In the genomic region with DNA sequence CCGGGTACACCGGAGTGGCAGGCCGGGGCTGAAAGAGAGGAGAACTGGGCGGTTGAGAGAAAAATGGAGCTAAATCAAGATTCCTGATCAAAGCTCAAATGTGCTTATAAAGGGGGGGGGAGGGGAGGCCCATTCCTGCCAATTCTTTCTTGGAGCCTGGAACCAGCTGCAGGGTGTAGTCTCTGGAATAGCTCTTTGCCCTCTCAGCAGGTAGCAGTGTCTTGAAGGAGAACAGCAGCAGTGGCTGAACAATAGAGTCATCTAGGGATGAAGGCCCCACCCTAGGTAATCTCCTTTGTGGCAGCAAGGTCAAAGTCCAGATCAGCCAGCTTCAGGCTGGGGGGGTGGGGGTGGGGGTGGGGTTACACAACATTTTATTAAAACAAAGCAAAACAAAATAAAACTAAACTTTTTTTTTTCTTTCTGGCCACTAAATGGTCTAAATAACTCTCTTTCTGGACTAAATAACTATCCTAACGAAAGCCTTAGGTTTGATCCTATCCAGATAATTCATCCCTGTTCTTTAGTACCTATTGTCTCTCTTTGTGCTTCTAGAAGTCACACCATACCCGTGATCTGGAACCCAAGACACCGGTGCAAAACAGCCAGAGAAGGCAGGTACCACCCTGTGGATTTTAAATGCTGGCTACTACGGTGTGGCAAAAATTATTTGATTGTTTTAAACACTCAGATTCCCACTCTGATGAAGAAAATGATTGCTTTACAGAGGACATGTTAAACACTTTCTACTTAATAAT, we compare ENCODE assay signal across 22 mouse cellular contexts.
"Had no signal": no experiment of that assay in that cellular context is flagged by ENCODE, and none has a peak within 500 bp of the region (broad histone marks: within the 10 kb centered on the region; RNA-seq: fewer than 3 reads in every experiment).

No protein-coding gene starts in this region.

- H3K4me2 ChIP-seq: kidney, embryonic 15.5 days; limb, embryonic 13.5 days; liver, embryonic 12.5 days; liver, embryonic 15.5 days; lung, embryonic 15.5 days; midbrain, embryonic 12.5 days; midbrain, embryonic 15.5 days; neural tube, embryonic 13.5 days; stomach, embryonic 15.5 days had no signal

- H3K4me1 ChIP-seq: kidney, embryonic 15.5 days; limb, embryonic 10.5 days; limb, embryonic 13.5 days; liver, embryonic 12.5 days; liver, embryonic 15.5 days; lung, embryonic 15.5 days; midbrain, embryonic 12.5 days; midbrain, embryonic 15.5 days; neural tube, embryonic 13.5 days; stomach, embryonic 15.5 days had no signal

- H3K27ac ChIP-seq: kidney, embryonic 15.5 days; limb, embryonic 10.5 days; limb, embryonic 13.5 days; liver, embryonic 12.5 days; liver, embryonic 15.5 days; lung, embryonic 15.5 days; midbrain, embryonic 12.5 days; midbrain, embryonic 15.5 days; neural tube, embryonic 13.5 days; stomach, embryonic 15.5 days had no signal

- H3K9me3 ChIP-seq: kidney, embryonic 15.5 days; limb, embryonic 10.5 days; limb, embryonic 13.5 days; liver, embryonic 12.5 days; liver, embryonic 15.5 days; lung, embryonic 15.5 days; midbrain, embryonic 12.5 days; midbrain, embryonic 15.5 days; neural tube, embryonic 13.5 days; stomach, embryonic 15.5 days had no signal

- DNase-seq: kidney, adult 8-10 months; kidney, postnatal 10 days; kidney, postnatal 4 days; liver; lung, adult 18-20 months; lung, postnatal 14 days; lung, postnatal 4 days; retina, postnatal 1 day; right cerebral cortex, postnatal 25 days; spleen, adult 18-20 months; thymus, postnatal 25 days had no signal

- H3K9ac ChIP-seq: kidney, embryonic 15.5 days; limb, embryonic 13.5 days; liver, embryonic 12.5 days; liver, embryonic 15.5 days; lung, embryonic 15.5 days; midbrain, embryonic 12.5 days; midbrain, embryonic 15.5 days; neural tube, embryonic 13.5 days; stomach, embryonic 15.5 days had no signal

- H3K27me3 ChIP-seq: kidney, embryonic 15.5 days; limb, embryonic 13.5 days; liver, embryonic 12.5 days; liver, embryonic 15.5 days; lung, embryonic 15.5 days; midbrain, embryonic 12.5 days; midbrain, embryonic 15.5 days; neural tube, embryonic 13.5 days; stomach, embryonic 15.5 days had no signal

- H3K36me3 ChIP-seq: kidney, embryonic 15.5 days; limb, embryonic 10.5 days; limb, embryonic 13.5 days; liver, embryonic 12.5 days; liver, embryonic 15.5 days; lung, embryonic 15.5 days; midbrain, embryonic 12.5 days; midbrain, embryonic 15.5 days; neural tube, embryonic 13.5 days; stomach, embryonic 15.5 days had no signal

- H3K4me3 ChIP-seq: kidney, embryonic 15.5 days; limb, embryonic 10.5 days; limb, embryonic 13.5 days; liver, embryonic 12.5 days; liver, embryonic 15.5 days; lung, embryonic 15.5 days; midbrain, embryonic 12.5 days; midbrain, embryonic 15.5 days; myocyte; neural tube, embryonic 13.5 days; stomach, embryonic 15.5 days had no signal

- ATAC-seq: liver, embryonic 12.5 days; midbrain, embryonic 15.5 days had no signal
